Mouse (Mus musculus): ENCODE results near the gene Cyp11a1. TPM values are rescaled to one million over a fixed set of nuclear protein-coding genes. Genes with fewer than 3 reads are reported as not detected.

Cyp11a1 gene
- polyA plus RNA-seq, 1 experiment: 0.04 TPM

- no peak for TF ChIP-seq MYOD1 (IDR thresholded peaks at IDR 0.05; ENCODE audit: control insufficient read depth, insufficient read length, low read depth)
- no peak for TF ChIP-seq CTCF (IDR thresholded peaks at IDR 0.05; ENCODE audit: control insufficient read depth, insufficient read depth, insufficient read length)
- no peak for TF ChIP-seq MYOG (IDR thresholded peaks at IDR 0.05; ENCODE audit: control insufficient read depth, extremely low read depth, insufficient read length)
- TF ChIP-seq FOSL1 (IDR thresholded peaks at IDR 0.05; ENCODE audit: insufficient read depth, low read length, poor library complexity, severe bottlenecking): no peak
- no peak for TF ChIP-seq USF1 (IDR thresholded peaks at IDR 0.05; ENCODE audit: low read depth)
- no peak for TF ChIP-seq MAX (IDR thresholded peaks at IDR 0.05)
- no peak for TF ChIP-seq CEBPB (IDR thresholded peaks at IDR 0.05; ENCODE audit: low read depth)
- Histone ChIP-seq H3K4me3 (ENCODE audit: insufficient read depth, poor library complexity, severe bottlenecking) (no peak overlapping the region), H3K36me3 (ENCODE audit: control insufficient read depth, insufficient read depth) (no peaks in the 10 kb centered on the region), H3ac (ENCODE audit: control insufficient read depth, insufficient read length, low read depth) (no peak overlapping the region), H3K27me3 (ENCODE audit: control insufficient read depth, insufficient read depth, insufficient read length) (peaks cover 24% of the 10 kb centered on the region), H3K79me3 (ENCODE audit: low read depth) (no peaks in the 10 kb centered on the region), H3K79me2 (ENCODE audit: control insufficient read depth, insufficient read depth) (no peaks in the 10 kb centered on the region)
Observed at GRCm38 (mm10) chr9:58047061-58047460, 40.9 kb downstream of the Cyp11a1 start.

DNA sequence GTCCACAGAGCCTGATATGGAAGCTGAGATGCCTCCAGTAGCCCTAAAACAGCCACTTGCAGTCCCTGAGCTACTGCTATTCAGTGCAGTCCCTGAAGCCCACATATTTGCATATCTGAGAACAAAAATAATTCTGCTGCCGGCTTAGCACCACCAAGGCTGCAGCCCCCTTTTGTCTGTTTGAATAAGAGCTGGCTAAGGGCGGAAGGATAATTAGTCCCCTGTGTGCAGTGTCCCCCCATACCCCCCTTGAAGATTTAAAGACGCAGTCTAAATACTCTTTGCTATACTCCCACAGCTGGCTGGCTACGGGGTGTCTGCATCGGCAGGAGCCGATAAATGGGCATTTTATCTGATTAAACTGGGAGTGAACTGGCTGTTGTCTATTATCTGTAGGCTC is 42.4 kb downstream of the Cyp11a1 start:
- H3K27me3 ChIP-seq (ENCODE audit: control insufficient read depth, insufficient read depth, insufficient read length): peaks cover 24% of the 10 kb centered on the region
- no peak for TF ChIP-seq CTCF (IDR thresholded peaks at IDR 0.05; ENCODE audit: control insufficient read depth, insufficient read depth, insufficient read length)
- TF ChIP-seq MYOG (IDR thresholded peaks at IDR 0.05; ENCODE audit: control insufficient read depth, extremely low read depth, insufficient read length): no peak
- no peak for TF ChIP-seq MYOD1 (IDR thresholded peaks at IDR 0.05; ENCODE audit: control insufficient read depth, insufficient read length, low read depth)
- no peak for TF ChIP-seq MAX (IDR thresholded peaks at IDR 0.05)
- no peak for TF ChIP-seq FOSL1 (IDR thresholded peaks at IDR 0.05; ENCODE audit: insufficient read depth, low read length, poor library complexity, severe bottlenecking)
- no peak for TF ChIP-seq USF1 (IDR thresholded peaks at IDR 0.05; ENCODE audit: low read depth)
- TF ChIP-seq CEBPB (IDR thresholded peaks at IDR 0.05; ENCODE audit: low read depth): no peak
- no peaks in the 10 kb centered on the region for H3K79me3 ChIP-seq (ENCODE audit: low read depth)
- no peak overlapping the region for H3K4me3 ChIP-seq (ENCODE audit: insufficient read depth, poor library complexity, severe bottlenecking)
- no peaks in the 10 kb centered on the region for H3K79me2 ChIP-seq (ENCODE audit: control insufficient read depth, insufficient read depth)
- H3K36me3 ChIP-seq (ENCODE audit: control insufficient read depth, insufficient read depth): no peaks in the 10 kb centered on the region
- no peak overlapping the region for H3ac ChIP-seq (ENCODE audit: control insufficient read depth, insufficient read length, low read depth)

GRCm38 (mm10) chr9:58049186-58049585 is 43.0 kb downstream of the Cyp11a1 start:
- Histone ChIP-seq H3K4me3 (ENCODE audit: insufficient read depth, poor library complexity, severe bottlenecking) (no peak overlapping the region), H3K79me3 (ENCODE audit: low read depth) (no peaks in the 10 kb centered on the region), H3ac (ENCODE audit: control insufficient read depth, insufficient read length, low read depth) (no peak overlapping the region), H3K36me3 (ENCODE audit: control insufficient read depth, insufficient read depth) (no peaks in the 10 kb centered on the region), H3K79me2 (ENCODE audit: control insufficient read depth, insufficient read depth) (no peaks in the 10 kb centered on the region), H3K27me3 (ENCODE audit: control insufficient read depth, insufficient read depth, insufficient read length) (peaks cover 24% of the 10 kb centered on the region)
- TF ChIP-seq CEBPB (IDR thresholded peaks at IDR 0.05; ENCODE audit: low read depth) (no peak), MYOD1 (IDR thresholded peaks at IDR 0.05; ENCODE audit: control insufficient read depth, insufficient read length, low read depth) (no peak), MAX (IDR thresholded peaks at IDR 0.05) (no peak), FOSL1 (IDR thresholded peaks at IDR 0.05; ENCODE audit: insufficient read depth, low read length, poor library complexity, severe bottlenecking) (no peak), USF1 (IDR thresholded peaks at IDR 0.05; ENCODE audit: low read depth) (no peak), CTCF (IDR thresholded peaks at IDR 0.05; ENCODE audit: control insufficient read depth, insufficient read depth, insufficient read length) (no peak), MYOG (IDR thresholded peaks at IDR 0.05; ENCODE audit: control insufficient read depth, extremely low read depth, insufficient read length) (no peak)

GRCm38 (mm10) chr9:58049861-58050260 is 43.6 kb downstream of the Cyp11a1 start:
- Histone ChIP-seq H3K27me3 (ENCODE audit: control insufficient read depth, insufficient read depth, insufficient read length) (peaks cover 31% of the 10 kb centered on the region), H3ac (ENCODE audit: control insufficient read depth, insufficient read length, low read depth) (no peak overlapping the region), H3K79me2 (ENCODE audit: control insufficient read depth, insufficient read depth) (no peaks in the 10 kb centered on the region), H3K79me3 (ENCODE audit: low read depth) (no peaks in the 10 kb centered on the region), H3K36me3 (ENCODE audit: control insufficient read depth, insufficient read depth) (no peaks in the 10 kb centered on the region), H3K4me3 (ENCODE audit: insufficient read depth, poor library complexity, severe bottlenecking) (no peak overlapping the region)
- TF ChIP-seq CTCF (IDR thresholded peaks at IDR 0.05; ENCODE audit: control insufficient read depth, insufficient read depth, insufficient read length): no peak
- TF ChIP-seq MYOD1 (IDR thresholded peaks at IDR 0.05; ENCODE audit: control insufficient read depth, insufficient read length, low read depth): no peak
- TF ChIP-seq USF1 (IDR thresholded peaks at IDR 0.05; ENCODE audit: low read depth): no peak
- no peak for TF ChIP-seq MYOG (IDR thresholded peaks at IDR 0.05; ENCODE audit: control insufficient read depth, extremely low read depth, insufficient read length)
- no peak for TF ChIP-seq CEBPB (IDR thresholded peaks at IDR 0.05; ENCODE audit: low read depth)
- TF ChIP-seq FOSL1 (IDR thresholded peaks at IDR 0.05; ENCODE audit: insufficient read depth, low read length, poor library complexity, severe bottlenecking): no peak
- TF ChIP-seq MAX (IDR thresholded peaks at IDR 0.05): no peak

GRCm38 (mm10) chr9:58051937-58052336 is 45.7 kb downstream of the Cyp11a1 start:
- TF ChIP-seq CTCF (IDR thresholded peaks at IDR 0.05; ENCODE audit: control insufficient read depth, insufficient read depth, insufficient read length) (no peak), MAX (IDR thresholded peaks at IDR 0.05) (no peak), FOSL1 (IDR thresholded peaks at IDR 0.05; ENCODE audit: insufficient read depth, low read length, poor library complexity, severe bottlenecking) (no peak), MYOD1 (IDR thresholded peaks at IDR 0.05; ENCODE audit: control insufficient read depth, insufficient read length, low read depth) (no peak), MYOG (IDR thresholded peaks at IDR 0.05; ENCODE audit: control insufficient read depth, extremely low read depth, insufficient read length) (no peak), USF1 (IDR thresholded peaks at IDR 0.05; ENCODE audit: low read depth) (no peak), CEBPB (IDR thresholded peaks at IDR 0.05; ENCODE audit: low read depth) (no peak)
- no peaks in the 10 kb centered on the region for H3K79me3 ChIP-seq (ENCODE audit: low read depth)
- no peaks in the 10 kb centered on the region for H3K36me3 ChIP-seq (ENCODE audit: control insufficient read depth, insufficient read depth)
- H3K79me2 ChIP-seq (ENCODE audit: control insufficient read depth, insufficient read depth): no peaks in the 10 kb centered on the region
- H3ac ChIP-seq (ENCODE audit: control insufficient read depth, insufficient read length, low read depth): no peak overlapping the region
- H3K27me3 ChIP-seq (ENCODE audit: control insufficient read depth, insufficient read depth, insufficient read length): peaks cover 34% of the 10 kb centered on the region
- H3K4me3 ChIP-seq (ENCODE audit: insufficient read depth, poor library complexity, severe bottlenecking): no peak overlapping the region

DNA sequence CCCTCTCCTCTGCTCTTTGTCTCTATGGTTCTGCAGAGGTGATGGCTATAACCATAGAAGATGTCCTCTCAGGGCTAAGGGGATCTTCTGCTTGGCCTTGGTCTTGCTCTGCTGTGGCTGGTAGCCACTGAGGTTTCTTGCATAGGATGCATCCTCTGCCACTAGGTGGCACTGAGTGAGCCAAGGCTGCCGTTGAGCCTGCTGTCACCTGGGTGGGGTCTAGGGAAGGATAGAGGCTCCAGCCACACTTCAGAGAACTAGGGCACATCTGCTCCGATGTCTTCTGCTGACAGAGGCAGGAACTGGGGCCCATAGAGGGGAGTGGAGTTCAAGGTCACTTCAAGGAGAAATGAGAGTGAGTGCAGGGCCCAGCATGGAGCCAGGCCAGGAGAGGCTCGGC is 46.9 kb downstream of the Cyp11a1 start:
- Histone ChIP-seq H3K79me3 (ENCODE audit: low read depth) (no peaks in the 10 kb centered on the region), H3ac (ENCODE audit: control insufficient read depth, insufficient read length, low read depth) (no peak overlapping the region), H3K36me3 (ENCODE audit: control insufficient read depth, insufficient read depth) (no peaks in the 10 kb centered on the region), H3K4me3 (ENCODE audit: insufficient read depth, poor library complexity, severe bottlenecking) (no peak overlapping the region), H3K79me2 (ENCODE audit: control insufficient read depth, insufficient read depth) (no peaks in the 10 kb centered on the region), H3K27me3 (ENCODE audit: control insufficient read depth, insufficient read depth, insufficient read length) (peaks cover 24% of the 10 kb centered on the region)
- TF ChIP-seq MYOG (IDR thresholded peaks at IDR 0.05; ENCODE audit: control insufficient read depth, extremely low read depth, insufficient read length) (no peak), MYOD1 (IDR thresholded peaks at IDR 0.05; ENCODE audit: control insufficient read depth, insufficient read length, low read depth) (no peak), FOSL1 (IDR thresholded peaks at IDR 0.05; ENCODE audit: insufficient read depth, low read length, poor library complexity, severe bottlenecking) (no peak), USF1 (IDR thresholded peaks at IDR 0.05; ENCODE audit: low read depth) (no peak), CTCF (IDR thresholded peaks at IDR 0.05; ENCODE audit: control insufficient read depth, insufficient read depth, insufficient read length) (peak; percentile 78)

Data from C2C12 (cell line).